Mouse (Mus musculus) adrenal gland, adult 2 months (tissue): ENCODE data around the gene Spz1. TPM values are rescaled to one million over a fixed set of nuclear protein-coding genes. Genes with fewer than 3 reads are reported as not detected.
A peak's percentile ranks its signal among the peaks of the same experiment; 100 is the strongest.

ENCODE experiments used
- DNase-seq: peaks from one replicate; pipeline ENCODE4 v3.0.0; 2021
- polyA plus RNA-seq: library from polyadenylated mRNA; depleted of rRNA; stranded (reverse); fragments of >200 nt; gene quantifications from 2 replicates; pipeline ENCODE4 v1.2.3, GENCODE M21; 2012; rRNA removed
- total RNA-seq, 2 experiments: library from RNA; stranded (reverse); gene quantifications; 2 replicates each; pipeline ENCODE4 v1.2.3; 2021

The Spz1 gene
- total and polyA plus RNA-seq, 3 experiments: not detected

DNA sequence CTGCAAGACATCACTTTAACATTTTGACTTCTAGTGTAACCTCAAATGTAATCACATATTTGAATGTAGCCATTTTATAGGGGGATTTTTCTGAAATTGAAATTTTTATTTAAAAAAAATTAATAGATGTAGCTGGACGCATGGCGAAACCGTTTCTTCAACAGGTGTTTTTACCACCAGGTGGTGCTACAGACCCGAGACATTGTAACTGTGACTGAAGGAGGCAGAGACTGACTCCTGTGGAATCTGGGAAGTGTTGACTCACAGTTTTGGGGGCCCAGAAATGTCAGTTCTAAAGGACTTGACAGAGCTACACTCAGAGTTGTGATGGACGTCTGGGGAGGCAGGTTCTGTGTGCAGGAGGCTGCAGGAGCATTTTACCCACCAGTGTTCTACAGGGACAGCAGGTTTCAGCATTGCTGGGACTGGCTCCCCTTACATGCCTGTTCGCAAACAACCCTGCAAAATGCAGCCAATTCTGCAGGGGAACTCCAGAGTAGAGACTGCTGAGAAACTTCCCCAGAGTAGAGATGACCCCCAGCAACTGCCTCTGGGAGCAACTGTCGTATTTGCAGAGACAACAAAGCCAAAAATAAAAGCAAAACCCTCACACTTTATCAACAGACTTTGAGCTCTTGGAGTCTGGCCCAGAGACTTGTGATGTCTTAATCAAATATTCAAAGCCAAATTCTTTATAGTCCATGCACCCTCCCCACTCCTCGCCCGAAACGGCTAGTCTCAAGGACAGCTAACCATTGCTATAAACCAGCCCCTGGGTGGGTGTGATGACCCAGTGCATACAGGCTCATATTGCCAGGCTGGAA lies 4.5 kb upstream of the Spz1 start:
- peak; percentile 81 for DNase-seq

DNA sequence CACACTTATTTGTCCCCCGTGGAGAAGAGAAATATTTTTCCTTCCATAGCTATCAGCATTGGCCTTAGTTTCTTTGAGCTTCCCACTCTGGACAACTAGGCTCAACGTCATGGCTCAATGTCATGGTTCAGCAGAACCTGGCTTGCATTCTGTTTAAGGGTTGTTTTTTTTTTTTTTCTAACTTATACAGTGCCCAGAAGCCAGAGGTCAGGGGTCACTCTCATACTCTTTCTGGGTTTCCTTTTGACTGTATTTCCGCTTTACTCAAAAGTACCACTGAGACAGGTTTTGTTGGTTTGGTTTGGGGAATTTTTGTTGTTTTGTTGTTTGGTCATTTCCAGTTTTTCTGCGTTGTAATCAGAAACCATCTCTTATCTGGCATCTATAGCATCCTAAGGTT lies 2.2 kb upstream of the Spz1 start:
- DNase-seq: no peak

GRCm38 (mm10) chr13:92576688-92577087 lies 716 bp upstream of the Spz1 start:
- no peak for DNase-seq

DNA sequence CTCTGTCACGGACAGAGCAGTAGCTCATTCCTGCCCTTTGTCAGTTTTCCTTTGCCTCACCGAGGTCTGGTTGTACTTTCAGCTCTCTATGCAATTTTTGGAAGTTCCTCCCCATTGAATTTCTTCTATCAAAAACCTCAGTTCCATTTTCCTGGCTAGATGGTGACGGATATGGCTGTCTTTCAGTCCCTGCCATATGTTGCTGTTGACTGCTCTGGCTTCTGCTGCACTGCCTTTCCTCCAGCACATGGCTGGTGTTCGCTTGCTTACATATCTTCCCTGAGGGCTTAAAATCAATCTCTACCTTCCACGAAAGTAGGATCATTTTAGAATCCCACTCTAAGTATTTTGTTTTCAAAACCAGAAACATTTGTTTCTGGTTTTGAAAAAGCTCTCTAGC lies 16.5 kb downstream of the Spz1 start:
- DNase-seq: no peak

DNA sequence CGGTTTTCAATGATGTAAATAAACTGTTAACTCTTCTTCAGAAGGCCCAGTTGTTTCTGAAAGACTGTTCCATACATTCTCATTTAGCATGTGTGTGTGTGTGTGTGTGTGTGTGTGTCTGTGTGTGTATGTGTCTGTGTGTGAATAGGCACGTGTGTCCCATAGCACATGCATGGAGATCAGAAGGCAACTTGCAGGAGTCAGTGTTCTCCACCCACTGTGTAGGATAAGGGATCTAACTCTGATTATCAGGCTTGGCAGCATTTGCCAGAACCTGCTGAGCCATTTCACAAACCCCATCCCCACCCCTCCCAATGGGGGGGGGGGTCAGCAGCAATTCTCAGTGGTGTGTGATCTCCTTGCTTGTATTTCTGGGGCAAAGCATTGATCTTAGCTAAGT lies 18.7 kb downstream of the Spz1 start:
- no peak for DNase-seq

DNA sequence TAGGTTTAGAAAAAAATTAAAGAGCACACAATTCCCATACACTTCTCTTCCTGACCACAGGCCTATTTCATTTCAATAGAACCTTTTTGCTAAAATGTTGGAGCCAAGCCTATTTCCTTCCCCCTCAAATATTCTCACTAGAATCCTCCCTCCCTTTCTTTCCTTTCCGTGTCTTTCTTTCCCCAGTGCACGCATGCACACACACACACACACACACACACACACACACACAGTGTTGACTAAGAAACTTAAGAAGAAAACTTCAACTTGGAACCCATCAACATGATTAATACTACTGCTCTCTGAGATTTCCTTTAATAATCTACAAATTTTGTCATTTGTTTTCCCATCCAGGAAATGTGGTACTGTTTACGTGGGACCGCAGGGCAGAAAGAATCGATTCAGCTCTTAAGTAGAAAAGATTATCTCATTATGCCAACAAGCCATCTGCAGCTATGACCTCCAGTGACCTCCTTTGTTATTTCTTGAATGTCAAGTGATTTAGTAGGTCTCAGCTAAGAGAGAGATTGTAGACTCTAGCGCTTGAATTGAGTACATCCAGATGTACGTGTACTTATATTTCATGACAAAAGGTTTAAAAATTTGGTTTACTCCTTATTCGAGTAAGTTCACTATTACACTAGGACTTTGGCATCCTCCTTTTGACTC lies 19.4 kb downstream of the Spz1 start:
- no peak for DNase-seq

- DNase-seq: no peak
These were observed 28.9 kb downstream of the Spz1 start for GRCm38 (mm10) chr13:92547093-92547492.

DNA sequence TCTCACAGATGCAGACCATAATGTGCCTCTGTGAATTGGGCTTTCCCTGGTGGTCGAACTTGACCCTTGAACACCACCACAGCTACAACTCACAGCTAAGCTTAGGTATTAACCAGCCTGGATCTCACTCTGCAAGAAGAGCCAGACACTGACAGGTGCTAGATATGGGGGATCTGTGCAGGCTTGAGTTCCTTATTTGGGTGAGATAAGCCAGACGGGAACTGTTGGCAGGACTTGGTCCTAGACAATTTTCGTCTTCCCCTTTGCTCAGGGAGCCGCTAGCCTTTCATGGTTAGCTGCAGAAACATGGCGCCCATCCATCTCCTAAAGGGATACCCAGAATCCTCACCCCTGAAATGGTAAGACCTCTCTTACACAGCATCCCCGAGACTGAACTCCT lies 35.0 kb downstream of the Spz1 start:
- DNase-seq: no peak

DNA sequence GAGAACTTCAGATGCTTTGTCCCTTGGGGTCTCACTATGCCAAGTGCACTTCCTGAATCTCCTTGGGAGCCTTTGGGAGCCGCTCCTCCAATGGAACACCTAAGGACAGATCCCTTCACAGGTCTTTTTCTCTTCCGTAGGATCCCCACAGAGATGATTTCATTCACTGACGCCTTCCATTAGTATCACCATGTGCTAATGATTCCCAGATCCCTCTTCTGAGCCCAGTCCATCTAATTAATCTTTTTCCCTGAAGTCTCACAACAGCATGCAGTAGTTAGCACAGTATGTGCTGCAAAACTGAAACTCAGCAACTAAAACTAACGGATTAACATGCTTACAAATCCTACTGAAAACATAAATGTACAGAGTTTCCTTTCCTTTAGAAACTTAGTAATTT lies 36.8 kb downstream of the Spz1 start:
- no peak for DNase-seq

GRCm38 (mm10) chr13:92533801-92534200 lies 42.2 kb downstream of the Spz1 start:
- DNase-seq: no peak

DNA sequence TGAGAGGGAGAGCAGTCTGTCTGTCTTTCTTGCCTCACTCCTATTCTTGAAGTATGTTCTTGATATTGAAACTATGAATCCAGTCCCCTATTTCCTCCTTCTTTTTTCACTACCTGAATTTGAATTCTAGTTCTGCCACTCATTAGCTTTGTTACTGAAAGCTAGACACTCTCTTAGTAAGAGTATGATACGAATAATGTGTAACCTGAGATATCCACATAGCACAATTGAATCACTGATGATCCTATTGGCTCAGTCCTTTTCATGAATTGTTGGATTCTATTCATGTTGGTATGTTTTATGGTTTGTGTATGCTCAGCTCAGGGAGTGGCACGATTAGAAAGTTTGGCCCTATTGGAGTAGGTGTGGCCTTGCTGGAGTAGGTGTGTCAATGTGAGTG lies 43.8 kb downstream of the Spz1 start:
- no peak for DNase-seq

DNA sequence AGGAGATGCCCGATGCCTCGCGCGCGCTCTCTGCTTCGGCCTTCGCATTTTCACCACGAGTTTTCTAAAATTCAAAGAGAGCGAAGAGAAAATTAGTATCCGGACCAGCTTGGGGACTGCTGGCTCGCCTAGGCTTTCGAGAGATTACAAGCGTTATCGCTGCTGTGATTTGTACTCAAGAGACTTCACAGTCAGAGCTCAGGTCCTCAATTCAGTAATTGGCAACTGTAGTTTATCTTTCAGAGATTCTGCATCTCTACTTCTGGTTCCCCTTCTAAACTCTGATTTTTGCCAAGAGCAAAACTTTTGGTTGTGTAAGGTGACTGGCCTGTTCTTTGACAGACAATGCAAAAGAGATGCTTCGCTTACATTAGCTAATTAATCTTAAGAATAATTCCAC lies 44.7 kb downstream of the Spz1 start:
- DNase-seq: no peak

GRCm38 (mm10) chr13:92530721-92531211 lies 45.2 kb downstream of the Spz1 start, which contains the start of gene Zfyve16:
Gene Zfyve16, minus strand, starts transcription at chr13:92530868.
- peak; percentile 99 for DNase-seq

DNA sequence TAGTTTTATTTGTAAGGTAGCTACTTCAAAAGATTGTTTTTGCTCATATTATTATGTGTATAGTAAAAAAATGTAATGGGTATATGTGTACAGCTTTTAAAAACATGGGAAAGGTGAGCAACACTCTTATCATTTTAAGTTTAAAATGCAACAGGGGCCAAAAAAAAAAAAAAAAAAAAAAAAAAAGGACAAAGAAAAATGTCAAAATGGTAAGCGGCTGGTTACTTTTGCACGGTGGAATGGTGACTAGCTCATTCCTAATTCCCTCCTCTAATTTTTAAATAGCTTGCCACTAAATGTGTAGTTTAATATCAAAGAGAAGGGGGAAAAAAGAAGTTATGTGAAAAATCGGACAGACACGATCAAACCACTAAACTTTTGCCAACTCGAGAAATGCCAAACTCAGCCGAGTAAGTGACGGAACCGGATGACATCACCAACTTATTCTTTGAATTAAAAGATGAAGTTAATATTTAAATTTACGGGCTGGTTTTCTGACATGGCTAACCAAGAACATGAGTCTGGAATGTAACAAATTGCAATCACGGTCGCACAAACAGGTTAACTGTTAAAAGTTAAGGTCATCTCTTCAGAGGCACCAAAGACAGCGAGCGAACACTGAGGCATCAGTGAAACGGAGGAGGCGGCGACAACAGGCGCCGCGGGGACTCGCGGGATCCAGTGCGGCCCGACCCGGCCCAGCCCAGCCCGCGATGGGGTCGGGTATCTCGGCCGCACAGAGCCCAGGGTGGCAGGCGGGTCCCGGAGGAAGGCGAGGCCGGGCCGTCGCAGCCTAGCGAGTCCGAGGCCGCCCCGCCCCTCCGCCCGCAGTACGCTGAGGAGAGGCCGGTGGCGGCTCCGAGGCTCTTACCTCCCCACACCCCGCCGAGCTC lies 45.9 kb downstream of the Spz1 start:
- DNase-seq: no peak

Other genes starting within 250 kb of the Spz1 start
- gene Dhfr, start 221.4 kb downstream of the Spz1 start, total RNA-seq: 1 to 10 TPM; 2.3 to 2.9 TPM
- 0.83 and 1.1 TPM in 2 replicates for gene Dhfr, start 221.4 kb downstream of the Spz1 start, polyA plus RNA-seq
- gene Msh3, start 221.2 kb downstream of the Spz1 start, total RNA-seq: 10 to 100 TPM; 17.9 to 21.6 TPM
- gene Msh3, start 221.2 kb downstream of the Spz1 start, polyA plus RNA-seq: 7.2 and 7.3 TPM in 2 replicates
- gene Ankrd34b, start 150.3 kb downstream of the Spz1 start, total RNA-seq: 1 to 10 TPM; 1.2 to 1.4 TPM
- 0.25 and 0.38 TPM in 2 replicates for gene Ankrd34b, start 150.3 kb downstream of the Spz1 start, polyA plus RNA-seq
- gene Fam151b, start 92.2 kb downstream of the Spz1 start, total RNA-seq: 1 to 10 TPM; 6.1 to 6.2 TPM
- 1.2 and 2.3 TPM in 2 replicates for gene Fam151b, start 92.2 kb downstream of the Spz1 start, polyA plus RNA-seq
- gene Zfyve16, start 45.3 kb downstream of the Spz1 start, total RNA-seq: 10 to 100 TPM; 22.1 to 25.1 TPM
- 1.0 and 1.1 TPM in 2 replicates for gene Zfyve16, start 45.3 kb downstream of the Spz1 start, polyA plus RNA-seq
- gene Serinc5, start 34.9 kb upstream of the Spz1 start, total RNA-seq: 100 to 1,000 TPM in 1 of 2 experiments, 10 to 100 TPM in 1; 39.4 to 119 TPM
- gene Serinc5, start 34.9 kb upstream of the Spz1 start, polyA plus RNA-seq: 20.0 and 38.6 TPM in 2 replicates
- 1 to 10 TPM; 2.7 to 3.6 TPM for gene Thbs4, start 218.6 kb upstream of the Spz1 start, total RNA-seq
- gene Thbs4, start 218.6 kb upstream of the Spz1 start, polyA plus RNA-seq: 1.3 and 1.5 TPM in 2 replicates